Mouse (Mus musculus) heart, postnatal 0 days (tissue): ENCODE results near the gene Vmn1r4.

Source experiments
- CTCF ChIP-seq: IDR thresholded peaks from 2 replicates; pipeline ENCODE4 v1.5.1; 2016; ENCODE audit warnings: antibody characterized with exemption, control low read depth, low read depth
- EP300 ChIP-seq: IDR thresholded peaks from 2 replicates; pipeline ENCODE4 v1.6.1; 2016; ENCODE audit warnings: antibody characterized with exemption, low read depth

GRCm38 (mm10) chr6:56969973-56970372, 46.2 kb downstream of the Vmn1r4 start, which contains the start of gene Vmn1r5:
- TF ChIP-seq CTCF: no peak
- TF ChIP-seq EP300: no peak
